Mouse (Mus musculus) hindbrain, postnatal 0 days (tissue): Measurements from ENCODE around the gene Pld3. TPM values are rescaled to one million over a fixed set of nuclear protein-coding genes. Genes with fewer than 3 reads are reported as not detected.

ENCODE experiments used
- ATAC-seq: fragments of 200-750 bp; cut with Nextera tagmentation; 2 replicates; pipeline ENCODE4 v1.8.0; 2017; ENCODE audit warnings: mild to moderate bottlenecking, moderate TSS enrichment, moderate library complexity
- DNase-seq: peaks from one replicate; pipeline ENCODE4 v3.0.0-alpha.2; 2015; ENCODE audit warnings: low spot score
- H3K27ac ChIP-seq: fragments of 300-500 bp; sonication (generic); 2 replicates; pipeline ENCODE4 v1.5.1; 2014; ENCODE audit warnings: mild to moderate bottlenecking
- H3K27me3 ChIP-seq: fragments of 300-500 bp; sonication (generic); 2 replicates; pipeline ENCODE4 v1.6.1; 2014; ENCODE audit warnings: low read length, mixed read lengths; ENCODE audit not compliant: insufficient read depth
- H3K36me3 ChIP-seq: fragments of 300-500 bp; sonication (generic); 2 replicates; pipeline ENCODE4 v1.6.1; 2014; ENCODE audit warnings: low read length, mixed read lengths; ENCODE audit not compliant: insufficient read depth
- H3K4me1 ChIP-seq: fragments of 300-500 bp; sonication (generic); 2 replicates; pipeline ENCODE4 v1.6.1; 2014; ENCODE audit warnings: antibody characterized with exemption, low read length, mixed read lengths; ENCODE audit not compliant: insufficient read depth
- H3K4me2 ChIP-seq: fragments of 300-500 bp; sonication (generic); 2 replicates; pipeline ENCODE4 v1.6.1; 2014; ENCODE audit warnings: low read depth, mild to moderate bottlenecking, low read length, moderate library complexity, mixed read lengths
- H3K4me3 ChIP-seq: fragments of 300-500 bp; sonication (generic); 2 replicates; pipeline ENCODE4 v1.5.1; 2014; ENCODE audit warnings: low read length
- H3K9ac ChIP-seq: fragments of 300-500 bp; sonication (generic); replicated peaks from 2 replicates; pipeline ENCODE4 v1.6.1; 2014; ENCODE audit warnings: mild to moderate bottlenecking, low read length, moderate library complexity, mixed read lengths
- H3K9me3 ChIP-seq: fragments of 300-500 bp; sonication (generic); 2 replicates; pipeline ENCODE4 v1.6.1; 2016; ENCODE audit warnings: low read length, mixed read lengths
- CTCF ChIP-seq: IDR thresholded peaks from 2 replicates; pipeline ENCODE4 v1.5.1; 2016; ENCODE audit warnings: antibody characterized with exemption, control low read depth, low read depth
- WGBS: fragments of 180-500 bp; shearing (Covaris S2); extraction: QIAGEN DNeasy Blood & Tissue Kit; methylation state at CpG from one replicate; pipeline ENCODE4 v1.1.7; 2014; 5-methylcytosine and 5-hydroxymethylcytosine counted together
- polyA plus RNA-seq: library from polyadenylated mRNA; unstranded; fragments of >200 nt; fragmentation: Nextera tagmentation; extraction: Ambion mirVana; gene quantifications from 2 replicates; pipeline ENCODE4 v1.2.1, GENCODE M21; 2015
- total RNA-seq: library from RNA; depleted of rRNA; stranded (reverse); fragments of >200 nt; gene quantifications from 2 replicates; pipeline ENCODE4 v1.2.3, GENCODE M21; 2014

Pld3 gene
- total and polyA plus RNA-seq, 2 experiments from 2014 or later: 287 to 307 TPM

GRCm38 (mm10) chr7:27569580-27570224, 16.7 kb upstream of the Pld3 start:
- ATAC-seq (peak; percentile 40; the same call in 1 of the 2 replicates), DNase-seq (peak; percentile 15)
- Histone ChIP-seq H3K27me3 (no peaks in the 10 kb centered on the region), H3K27ac (no peak overlapping the region), H3K4me2 (no peak overlapping the region), H3K4me1 (no peaks in the 10 kb centered on the region), H3K9ac (no peak overlapping the region), H3K9me3 (no peaks in the 10 kb centered on the region), H3K36me3 (peaks cover 54% of the 10 kb centered on the region), H3K4me3 (no peak overlapping the region)
- WGBS: 82% methylated on average over 5 of the region's 5 CpGs
- TF ChIP-seq CTCF: no peak

GRCm38 (mm10) chr7:27560978-27561377, 8.0 kb upstream of the Pld3 start:
- no peak for DNase-seq
- Histone ChIP-seq H3K9ac (no peak overlapping the region), H3K36me3 (peaks cover 26% of the 10 kb centered on the region), H3K4me1 (no peaks in the 10 kb centered on the region), H3K4me3 (no peak overlapping the region), H3K27me3 (no peaks in the 10 kb centered on the region), H3K27ac (no peak overlapping the region), H3K9me3 (no peaks in the 10 kb centered on the region), H3K4me2 (no peak overlapping the region)
- no peak for ATAC-seq
- 85% methylated on average over 1 of the region's 1 CpGs for WGBS
- TF ChIP-seq CTCF: no peak

- WGBS: 78% methylated on average over 8 of the region's 8 CpGs
- Histone ChIP-seq H3K27ac (no peak overlapping the region), H3K4me2 (no peak overlapping the region), H3K9ac (no peak overlapping the region), H3K9me3 (no peaks in the 10 kb centered on the region), H3K4me3 (no peak overlapping the region), H3K27me3 (no peaks in the 10 kb centered on the region), H3K4me1 (no peaks in the 10 kb centered on the region), H3K36me3 (peaks cover 28% of the 10 kb centered on the region)
- DNase-seq: no peak
- no peak for TF ChIP-seq CTCF
- ATAC-seq: no peak
These were observed 7.4 kb upstream of the Pld3 start for GRCm38 (mm10) chr7:27560291-27560887.

DNA sequence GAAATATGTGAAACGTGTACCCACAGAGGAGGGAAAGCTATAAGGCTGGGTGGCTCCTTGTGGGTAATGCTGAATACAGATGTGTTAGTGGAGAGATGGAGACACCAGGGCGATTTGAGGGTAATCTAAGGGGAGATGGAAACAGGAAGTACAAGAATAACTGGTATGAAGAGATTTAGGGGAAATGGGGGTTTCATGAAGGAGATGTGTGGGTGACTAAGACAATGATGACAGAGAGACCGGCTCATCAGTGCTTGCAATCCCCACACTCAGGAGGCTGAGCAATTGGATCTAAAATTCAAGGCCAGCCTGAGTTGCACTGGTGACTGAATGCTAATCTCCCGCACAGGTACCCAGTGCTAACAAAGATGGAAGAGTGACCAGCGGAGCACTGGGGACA, 948 bp downstream of the Pld3 start:
- H3K9ac ChIP-seq: peak overlapping the region; percentile 66; the same call in 1 of the 2 replicates
- WGBS: 55% methylated on average over 5 of the region's 5 CpGs

DNA sequence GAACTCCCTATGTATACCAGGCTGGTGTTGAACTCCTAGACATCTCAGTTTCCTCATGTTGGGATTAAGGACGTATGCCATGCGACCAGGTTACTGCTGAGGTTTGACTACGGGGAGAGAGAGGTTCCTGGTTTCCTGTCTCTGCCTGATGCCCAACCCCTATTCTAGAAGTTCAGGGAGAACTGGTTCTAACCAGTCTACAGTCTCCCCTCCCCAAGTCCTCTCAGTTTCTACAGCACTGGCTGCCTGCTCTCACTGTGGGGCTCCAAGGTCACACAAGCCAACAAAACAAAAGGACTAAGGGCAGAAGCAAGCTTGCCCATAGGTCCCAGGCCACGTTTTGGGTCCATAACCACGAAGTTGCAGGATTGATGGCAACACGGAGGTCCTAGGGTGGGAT, 3.4 kb downstream of the Pld3 start:
- H3K27ac ChIP-seq: no peak overlapping the region
- H3K9me3 ChIP-seq: no peaks in the 10 kb centered on the region
- 0 out of 2 replicates have a peak, but pooled peaks cover 6% of the 10 kb centered on the region for H3K4me1 ChIP-seq
- no peak overlapping the region for H3K4me2 ChIP-seq
- no peak overlapping the region for H3K9ac ChIP-seq
- DNase-seq (no peak), ATAC-seq (no peak)
- no peaks in the 10 kb centered on the region for H3K36me3 ChIP-seq
- 77% methylated on average over 6 of the region's 6 CpGs for WGBS
- no peaks in the 10 kb centered on the region for H3K27me3 ChIP-seq
- no peak overlapping the region for H3K4me3 ChIP-seq
- no peak for TF ChIP-seq CTCF

More for the DNA sequence above, 948 bp downstream of the Pld3 start:
- Histone ChIP-seq H3K9me3 (no peaks in the 10 kb centered on the region), H3K4me1 (0 out of 2 replicates have a peak, but pooled peaks cover 6% of the 10 kb centered on the region), H3K27ac (0 out of 2 replicates have a peak overlapping the region, but pooled peaks have one; percentile 71), H3K36me3 (peaks cover 6% of the 10 kb centered on the region; the same call in 1 of the 2 replicates), H3K4me3 (peak overlapping the region; percentile 74), H3K27me3 (no peaks in the 10 kb centered on the region), H3K4me2 (peak overlapping the region; percentile 73)
- no peak for DNase-seq
- TF ChIP-seq CTCF: no peak
- no peak for ATAC-seq

- H3K4me3 ChIP-seq: no peak overlapping the region
- peaks cover 7% of the 10 kb centered on the region; the same call in 1 of the 2 replicates for H3K4me1 ChIP-seq
- no peak for TF ChIP-seq CTCF
- H3K27me3 ChIP-seq: no peaks in the 10 kb centered on the region
- no peaks in the 10 kb centered on the region for H3K36me3 ChIP-seq
- ATAC-seq: no peak
- 82% methylated on average over 12 of the region's 12 CpGs for WGBS
- no peak for DNase-seq
- H3K4me2 ChIP-seq: no peak overlapping the region
- H3K9me3 ChIP-seq: no peaks in the 10 kb centered on the region
- no peak overlapping the region for H3K27ac ChIP-seq
- no peak overlapping the region for H3K9ac ChIP-seq
These were observed 8.2 kb downstream of the Pld3 start for GRCm38 (mm10) chr7:27544675-27545370.
